Mouse (Mus musculus) stomach, postnatal 0 days (tissue): ENCODE measurements around the gene Phlda3.

ENCODE experiments used
- CTCF ChIP-seq: IDR thresholded peaks from 2 replicates; pipeline ENCODE4 v1.5.1; 2016; ENCODE audit warnings: antibody characterized with exemption, low read depth, mild to moderate bottlenecking, moderate library complexity
- EP300 ChIP-seq: optimal IDR thresholded peaks from 2 replicates; pipeline ENCODE3; 2016; ENCODE audit warnings: antibody characterized with exemption

DNA sequence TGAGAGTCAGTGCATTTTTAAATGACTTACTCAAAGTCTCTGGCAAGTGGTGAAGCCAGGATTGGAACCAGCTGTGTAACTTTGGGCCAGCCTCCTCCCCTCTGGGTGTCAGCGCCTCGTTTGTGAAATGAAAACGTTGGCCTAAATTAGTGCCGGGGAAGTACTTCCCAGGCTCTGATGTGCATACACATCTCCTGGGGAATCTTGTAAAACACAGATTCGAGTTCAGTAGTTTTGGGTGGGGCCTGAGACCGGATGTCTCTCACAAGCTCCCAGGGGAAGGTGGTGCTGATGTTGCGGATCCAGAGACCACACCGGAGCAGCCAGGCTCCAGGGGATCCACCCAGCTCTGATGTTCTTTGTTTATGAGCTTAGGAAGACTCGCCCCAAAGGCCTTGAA, 10.6 kb upstream of the Phlda3 start:
- TF ChIP-seq CTCF (no peak), EP300 (no peak)
